Mouse (Mus musculus) lung, adult 2 months (tissue): Measurements from ENCODE around the gene Mblac1. TPM values are rescaled to one million over a fixed set of nuclear protein-coding genes. Genes with fewer than 3 reads are reported as not detected.
"Not testable (repeated sequence)": the region's sequence is repeated elsewhere in the genome, so short reads cannot be mapped to it uniquely, and the experiment has no call there.

Experiments
- DNase-seq: peaks from one replicate; pipeline ENCODE4 v3.0.0; 2022
- H3K4me1 ChIP-seq: fragments of 200-500 bp; 2 replicates; pipeline ENCODE4 v1.6.1; 2011; ENCODE audit warnings: low read length; ENCODE audit not compliant: control insufficient read depth, insufficient read depth
- H3K4me3 ChIP-seq: fragments of 200-500 bp; replicated peaks from 2 replicates; pipeline ENCODE3; 2011; ENCODE audit warnings: low read depth, mild to moderate bottlenecking, control low read depth, low read length; ENCODE audit errors: extremely low read depth
- CTCF ChIP-seq: fragments of 200-500 bp; IDR thresholded peaks from 2 replicates; pipeline ENCODE4 v1.5.1; 2011; ENCODE audit warnings: mild to moderate bottlenecking, low read length, control low read depth; ENCODE audit not compliant: insufficient read depth
- POLR2A ChIP-seq: fragments of 200-500 bp; IDR thresholded peaks from 2 replicates; pipeline ENCODE4 v1.6.1; 2011; ENCODE audit warnings: low read depth, mild to moderate bottlenecking, control low read depth, low read length, borderline replicate concordance; ENCODE audit errors: extremely low read depth
- whole genome bisulfite sequencing: fragments of 180-500 bp; shearing (Covaris S2); methylation state at CpG from one replicate; pipeline ENCODE4 v1.1.7; 2018; 5-methylcytosine and 5-hydroxymethylcytosine counted together
- polyA plus RNA-seq: library from polyadenylated mRNA; depleted of rRNA; stranded (reverse); fragments of >200 nt; gene quantifications from 2 replicates; pipeline ENCODE4 v1.2.3, GENCODE M21; 2012

The Mblac1 gene
- polyA plus RNA-seq, 1 experiment = 5.0 TPM

DNA sequence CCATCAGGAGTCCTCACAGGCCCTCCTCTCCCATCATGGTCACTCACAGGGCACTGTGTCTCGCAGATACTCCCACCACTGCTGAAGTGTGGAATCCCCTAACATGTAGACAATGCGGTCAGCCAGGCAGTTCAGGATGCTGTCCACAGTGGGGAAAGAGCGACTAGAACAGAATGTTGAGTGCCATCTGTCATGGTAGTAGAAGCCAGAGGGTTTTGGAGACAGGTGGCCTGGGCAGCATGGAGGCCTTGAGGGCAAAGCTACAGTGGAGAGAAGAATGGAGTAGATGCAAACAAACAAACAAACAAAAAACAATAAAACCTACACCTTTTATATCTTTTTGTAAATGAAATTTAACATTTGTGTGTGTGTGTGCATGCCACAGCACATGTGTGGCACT is 8.0 kb downstream of the Mblac1 start:
- TF ChIP-seq POLR2A (no peak), CTCF (no peak)
- no peak for DNase-seq
- Histone ChIP-seq H3K4me1 (no peaks in the 10 kb centered on the region), H3K4me3 (no peak overlapping the region)
- 85% methylated on average over 3 of the region's 3 CpGs for WGBS

GRCm38 (mm10) chr5:138207253-138207652 is 13.1 kb downstream of the Mblac1 start:
- no peaks in the 10 kb centered on the region for H3K4me1 ChIP-seq
- WGBS = 62% methylated on average over 1 of the region's 1 CpGs
- no peak for DNase-seq
- TF ChIP-seq CTCF (no peak), POLR2A (no peak)
- H3K4me3 ChIP-seq = no peak overlapping the region

- WGBS = 77% methylated on average over 4 of the region's 4 CpGs
- TF ChIP-seq POLR2A = no peak
- no peak for TF ChIP-seq CTCF
- no peaks in the 10 kb centered on the region for H3K4me1 ChIP-seq
- no peak for DNase-seq
- H3K4me3 ChIP-seq = no peak overlapping the region
Observed at GRCm38 (mm10) chr5:138207873-138208272, 13.8 kb downstream of the Mblac1 start.

GRCm38 (mm10) chr5:138216632-138217031 is 22.5 kb downstream of the Mblac1 start:
- WGBS = 83% methylated on average over 13 of the region's 13 CpGs
- H3K4me1 ChIP-seq, H3K4me3 ChIP-seq: not testable (repeated sequence)

GRCm38 (mm10) chr5:138219864-138220263 is 25.8 kb downstream of the Mblac1 start:
- Histone ChIP-seq H3K4me3 (no peak overlapping the region), H3K4me1 (no peaks in the 10 kb centered on the region)
- TF ChIP-seq POLR2A = no peak
- TF ChIP-seq CTCF = no peak
- WGBS = 13% methylated on average over 2 of the region's 2 CpGs
- no peak for DNase-seq

More at GRCm38 (mm10) chr5:138216632-138217031, 22.5 kb downstream of the Mblac1 start:
- not testable (repeated sequence) for DNase-seq

DNA sequence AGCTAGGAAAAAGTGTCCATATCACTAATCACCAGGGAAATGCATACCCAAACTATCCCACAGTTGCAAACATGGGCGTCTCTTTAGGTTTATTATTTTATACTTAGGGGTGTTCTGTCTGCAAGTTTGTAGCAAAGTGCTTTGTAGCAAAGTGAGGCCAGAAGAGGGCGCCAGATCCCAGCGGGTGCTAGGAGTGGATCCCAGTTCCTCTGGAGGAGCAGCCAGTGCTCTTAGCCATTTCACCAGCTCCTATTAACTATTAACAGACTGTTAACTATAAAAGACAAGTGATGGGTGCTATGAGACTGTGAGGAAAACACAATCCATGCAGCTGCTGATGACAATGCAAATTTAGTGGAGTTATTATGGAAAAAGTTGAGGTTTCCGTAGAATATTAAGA is 28.0 kb downstream of the Mblac1 start:
- 20% methylated on average over 4 of the region's 4 CpGs for WGBS
- H3K4me3 ChIP-seq = no peak overlapping the region
- no peaks in the 10 kb centered on the region for H3K4me1 ChIP-seq
- TF ChIP-seq CTCF (peak; percentile 84), POLR2A (no peak)
- peak; percentile 79 for DNase-seq

DNA sequence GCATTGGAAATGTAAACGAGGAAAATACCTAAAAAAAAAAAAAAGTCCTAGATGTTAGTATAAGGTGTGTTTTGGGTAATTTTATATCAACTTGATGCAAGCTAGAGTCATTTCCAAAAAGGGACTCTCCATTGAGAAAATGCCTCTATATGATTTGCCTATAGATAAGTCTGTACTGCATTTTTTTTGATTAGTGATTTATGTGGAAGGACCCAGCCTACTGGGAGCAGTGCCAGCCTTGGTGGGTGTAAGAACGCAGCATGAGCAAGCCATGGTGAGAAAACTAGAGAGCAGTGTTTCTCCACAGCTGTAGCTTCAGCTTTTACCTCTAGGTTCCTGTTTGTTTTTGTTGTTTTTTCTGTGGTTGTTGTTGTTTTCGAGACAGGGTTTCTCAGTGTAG is 29.2 kb downstream of the Mblac1 start:
- 33% methylated on average over 3 of the region's 3 CpGs for WGBS
- Histone ChIP-seq H3K4me1 (no peaks in the 10 kb centered on the region), H3K4me3 (no peak overlapping the region)
- no peak for TF ChIP-seq POLR2A
- TF ChIP-seq CTCF = no peak
- no peak for DNase-seq

DNA sequence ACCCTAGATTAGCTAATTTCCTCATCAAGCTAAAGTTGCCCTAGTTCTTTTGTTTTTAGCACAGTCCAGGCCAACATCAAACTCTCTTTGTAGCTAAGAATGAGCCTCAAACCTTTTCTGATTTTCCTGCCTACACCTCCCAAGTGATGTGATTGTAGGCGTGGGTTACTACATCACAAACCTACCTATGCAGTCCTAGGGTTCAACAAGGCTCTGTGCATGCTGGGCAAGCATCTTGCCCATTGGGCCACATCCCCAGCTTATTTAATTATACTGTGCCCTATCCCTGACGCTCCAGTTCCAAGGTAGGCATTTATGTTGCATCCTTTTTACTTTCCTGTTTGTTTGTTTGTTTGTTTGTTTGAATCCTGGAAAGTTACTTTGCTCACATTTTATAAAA is 31.6 kb downstream of the Mblac1 start, which contains the start of gene Nxpe5:
TSS of gene Nxpe5 (plus strand) at position 199 of the 400 bp plus-strand sequence.
- 52% methylated on average over 2 of the region's 2 CpGs for WGBS
- Histone ChIP-seq H3K4me3 (no peak within 1 kb of the TSS), H3K4me1 (no peaks in the 10 kb centered on the region)
- DNase-seq = no peak
- TF ChIP-seq CTCF (no peak), POLR2A (no peak)

- 68% methylated on average over 4 of the region's 4 CpGs for WGBS
- Histone ChIP-seq H3K4me1 (no peaks in the 10 kb centered on the region), H3K4me3 (no peak overlapping the region)
- no peak for TF ChIP-seq CTCF
- DNase-seq = no peak
Observed at GRCm38 (mm10) chr5:138226491-138226890, 32.4 kb downstream of the Mblac1 start.

DNA sequence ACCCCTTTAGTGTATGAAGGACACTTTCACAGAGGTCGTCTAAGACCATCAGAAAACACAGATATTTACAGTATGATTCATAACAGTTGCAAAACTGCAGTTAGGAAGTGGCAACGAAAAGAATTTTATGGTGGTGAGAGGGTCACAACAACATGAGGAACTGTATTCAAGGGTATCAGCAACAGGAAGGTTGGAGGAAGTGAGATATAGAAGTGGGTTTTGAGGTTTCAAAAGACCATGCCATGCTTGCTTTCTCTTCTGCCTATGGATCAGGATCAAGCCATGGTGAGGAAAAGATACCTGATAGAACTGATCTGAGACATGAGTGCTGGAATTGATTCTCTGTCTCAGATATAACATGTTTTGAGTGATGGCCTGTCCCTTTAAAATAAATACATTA is 33.3 kb downstream of the Mblac1 start:
- no peak for DNase-seq
- WGBS = 30% methylated on average over 2 of the region's 2 CpGs
- TF ChIP-seq POLR2A = no peak
- TF ChIP-seq CTCF = no peak

GRCm38 (mm10) chr5:138228026-138228425 is 33.9 kb downstream of the Mblac1 start:
- Histone ChIP-seq H3K4me3 (no peak overlapping the region), H3K4me1 (no peaks in the 10 kb centered on the region)
- TF ChIP-seq POLR2A (no peak), CTCF (peak; percentile 62)
- peak; percentile 17 for DNase-seq
- 47% methylated on average over 3 of the region's 3 CpGs for WGBS

More for the DNA sequence above, 33.3 kb downstream of the Mblac1 start:
- Histone ChIP-seq H3K4me3 (no peak overlapping the region), H3K4me1 (no peaks in the 10 kb centered on the region)
